Mouse (Mus musculus) thymus, adult 2 months (tissue): Measurements from ENCODE around the gene Col10a1. TPM values are rescaled to one million over a fixed set of nuclear protein-coding genes. Genes with fewer than 3 reads are reported as not detected.

ENCODE experiments used
- polyA plus RNA-seq: library from polyadenylated mRNA; depleted of rRNA; stranded (reverse); fragments of >200 nt; gene quantifications from 2 replicates; pipeline ENCODE4 v1.2.3, GENCODE M21; 2012; rRNA removed

Col10a1 gene
- polyA plus RNA-seq, 1 experiment = 0.44 TPM

Other genes starting within 250 kb of the Col10a1 start
- 6.3 and 7.5 TPM in 2 replicates for gene Dse, start 182.3 kb upstream of the Col10a1 start, polyA plus RNA-seq
- gene Tspyl1, start 107.8 kb upstream of the Col10a1 start, polyA plus RNA-seq = 42.0 and 42.2 TPM in 2 replicates
- gene Tspyl4, start 92.5 kb upstream of the Col10a1 start, polyA plus RNA-seq = 24.4 and 29.5 TPM in 2 replicates
- 9.4 and 11.8 TPM in 2 replicates for gene Nt5dc1, start 28.6 kb downstream of the Col10a1 start, polyA plus RNA-seq
- 0.27 and 0.32 TPM in 2 replicates for gene Frk, start 93.4 kb downstream of the Col10a1 start, polyA plus RNA-seq